Mouse (Mus musculus): ENCODE data around the gene Iqschfp. TPM values are rescaled to one million over a fixed set of nuclear protein-coding genes. Genes with fewer than 3 reads are reported as not detected.
A peak's percentile ranks its signal among the peaks of the same experiment; 100 is the strongest.

The Iqschfp gene
- polyA plus RNA-seq, 1 experiment from 2014 or later = 6.1 TPM

DNA sequence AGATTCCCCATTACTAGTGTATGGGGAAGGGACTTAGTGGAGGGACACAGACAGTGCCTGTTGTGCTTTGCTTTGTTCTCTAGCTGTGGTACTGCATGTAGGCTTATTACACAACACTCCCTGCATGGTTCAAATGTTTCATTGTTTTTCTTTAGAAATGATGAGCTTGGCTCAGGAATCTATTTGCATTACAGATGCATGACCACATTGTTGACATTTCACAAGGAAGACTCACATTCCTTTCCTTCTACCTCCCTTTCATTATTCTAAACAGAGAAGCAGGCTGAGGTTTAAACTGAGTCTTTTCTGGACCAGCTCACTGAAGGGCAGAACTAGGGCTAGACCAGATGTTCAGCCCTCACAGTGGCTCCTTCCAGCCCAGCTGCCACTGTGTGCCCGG lies 360.3 kb downstream of the Iqschfp start:
- no peaks in the 10 kb centered on the region for H3K36me3 ChIP-seq
- H3K4me1 ChIP-seq = no peaks in the 10 kb centered on the region
- no peak for ATAC-seq (ENCODE audit: low FRiP score, low read depth)
- H3K27me3 ChIP-seq = no peaks in the 10 kb centered on the region
- H3K4me3 ChIP-seq = no peak overlapping the region
- no peak overlapping the region for H3K4me2 ChIP-seq (replicated peaks)
- H3K27ac ChIP-seq (replicated peaks) = no peak overlapping the region
- H3K9me3 ChIP-seq = no peaks in the 10 kb centered on the region
- 54% methylated on average over 1 of the region's 1 CpGs for WGBS
- H3K9ac ChIP-seq (replicated peaks) = no peak overlapping the region

- Histone ChIP-seq H3K4me3 (no peak overlapping the region), H3K27ac (replicated peaks) (no peak overlapping the region), H3K4me1 (no peaks in the 10 kb centered on the region), H3K4me2 (replicated peaks) (no peak overlapping the region), H3K36me3 (no peaks in the 10 kb centered on the region), H3K9me3 (no peaks in the 10 kb centered on the region), H3K9ac (replicated peaks) (no peak overlapping the region), H3K27me3 (no peaks in the 10 kb centered on the region)
- WGBS = 82% methylated on average over 6 of the region's 6 CpGs
- ATAC-seq (ENCODE audit: low FRiP score, low read depth) = no peak
Observed at GRCm38 (mm10) chr3:68262304-68262703, 370.3 kb downstream of the Iqschfp start.

DNA sequence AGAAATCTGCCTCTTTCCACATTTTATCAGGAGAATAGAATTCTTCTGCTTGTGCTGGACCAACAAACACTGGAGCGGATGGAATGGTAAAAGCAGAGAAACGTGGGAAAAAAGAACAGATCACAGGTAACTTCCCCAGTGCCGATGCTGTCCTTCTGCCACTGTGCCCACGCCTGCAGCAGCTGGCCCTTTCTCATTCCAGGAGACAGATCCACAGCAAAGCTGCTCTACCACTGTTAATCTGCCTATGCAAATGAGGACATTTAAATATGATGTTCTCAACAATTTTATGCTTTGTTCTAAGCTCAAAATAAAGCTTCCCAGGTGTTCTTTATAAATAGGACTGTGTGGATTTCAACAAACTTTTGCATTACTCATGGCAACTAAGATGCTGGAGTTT lies 375.9 kb downstream of the Iqschfp start:
- Histone ChIP-seq H3K4me3 (no peak overlapping the region), H3K36me3 (no peaks in the 10 kb centered on the region), H3K4me2 (replicated peaks) (no peak overlapping the region), H3K27ac (replicated peaks) (no peak overlapping the region), H3K4me1 (no peaks in the 10 kb centered on the region), H3K27me3 (no peaks in the 10 kb centered on the region), H3K9ac (replicated peaks) (no peak overlapping the region), H3K9me3 (no peaks in the 10 kb centered on the region)
- 92% methylated on average over 4 of the region's 4 CpGs for WGBS
- no peak for ATAC-seq (ENCODE audit: low FRiP score, low read depth)

DNA sequence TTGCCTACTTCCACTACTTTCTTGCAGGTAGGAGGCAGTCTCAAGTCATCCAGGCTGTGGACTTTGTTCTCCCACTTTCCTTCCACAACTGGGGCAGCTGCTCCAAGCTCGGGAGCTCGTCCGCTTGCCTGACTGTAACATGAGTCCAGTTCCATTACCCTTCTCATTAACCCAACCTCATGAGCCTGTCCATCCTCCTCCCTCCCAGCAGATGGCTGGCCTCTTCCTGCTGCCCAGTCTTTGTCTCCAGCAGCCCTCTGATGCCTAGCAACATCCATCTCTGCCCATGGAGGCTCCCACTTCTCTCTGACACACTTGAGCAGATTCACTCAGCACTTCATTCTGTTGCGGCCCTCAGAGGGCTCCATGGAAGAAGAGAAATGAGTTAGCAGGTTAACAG lies 377.2 kb downstream of the Iqschfp start:
- 87% methylated on average over 4 of the region's 4 CpGs for WGBS
- no peak for ATAC-seq (ENCODE audit: low FRiP score, low read depth)
- no peaks in the 10 kb centered on the region for H3K9me3 ChIP-seq
- H3K36me3 ChIP-seq = no peaks in the 10 kb centered on the region
- no peak overlapping the region for H3K4me3 ChIP-seq
- no peak overlapping the region for H3K27ac ChIP-seq (replicated peaks)
- H3K4me1 ChIP-seq = no peaks in the 10 kb centered on the region
- H3K27me3 ChIP-seq = no peaks in the 10 kb centered on the region
- no peak overlapping the region for H3K4me2 ChIP-seq (replicated peaks)
- no peak overlapping the region for H3K9ac ChIP-seq (replicated peaks)

- H3K4me2 ChIP-seq (replicated peaks) = no peak overlapping the region
- ATAC-seq (ENCODE audit: low FRiP score, low read depth) = no peak
- H3K9me3 ChIP-seq = no peaks in the 10 kb centered on the region
- no peak overlapping the region for H3K4me3 ChIP-seq
- no peak overlapping the region for H3K27ac ChIP-seq (replicated peaks)
- 77% methylated on average over 6 of the region's 6 CpGs for WGBS
- no peak overlapping the region for H3K9ac ChIP-seq (replicated peaks)
- H3K4me1 ChIP-seq = no peaks in the 10 kb centered on the region
- no peaks in the 10 kb centered on the region for H3K36me3 ChIP-seq
- H3K27me3 ChIP-seq = no peaks in the 10 kb centered on the region
Observed at GRCm38 (mm10) chr3:68270246-68270645, 378.2 kb downstream of the Iqschfp start.

- H3K4me3 ChIP-seq = no peak overlapping the region
- H3K9me3 ChIP-seq = no peaks in the 10 kb centered on the region
- no peaks in the 10 kb centered on the region for H3K27me3 ChIP-seq
- H3K9ac ChIP-seq (replicated peaks) = no peak overlapping the region
- no peak overlapping the region for H3K27ac ChIP-seq (replicated peaks)
- H3K4me2 ChIP-seq (replicated peaks) = no peak overlapping the region
- H3K36me3 ChIP-seq = no peaks in the 10 kb centered on the region
- ATAC-seq (ENCODE audit: low FRiP score, low read depth) = 0 out of 2 replicates have a peak, but pooled peaks have one; percentile 41
- WGBS = 36% methylated on average over 3 of the region's 3 CpGs
- H3K4me1 ChIP-seq = no peaks in the 10 kb centered on the region
Observed at GRCm38 (mm10) chr3:68271457-68271856, 379.4 kb downstream of the Iqschfp start.

DNA sequence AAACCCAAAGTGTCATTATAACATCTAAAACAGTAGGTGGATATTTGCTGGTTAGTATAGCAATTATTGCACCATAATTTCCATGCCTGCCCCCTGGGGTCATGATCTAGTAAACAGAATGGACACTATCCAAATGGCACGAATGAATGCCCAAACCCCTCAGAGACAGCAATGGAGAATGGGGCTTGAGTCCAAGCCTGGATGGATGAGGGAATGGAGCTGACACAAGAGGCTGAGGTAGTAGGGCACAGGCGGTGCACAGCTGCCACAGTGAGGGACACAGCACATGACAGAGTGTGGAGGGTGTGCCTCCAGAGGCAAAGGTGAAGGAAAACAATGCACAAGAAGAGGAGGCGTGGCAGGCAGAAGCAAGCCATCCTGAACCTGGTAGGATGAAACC lies 379.8 kb downstream of the Iqschfp start:
- Histone ChIP-seq H3K9me3 (no peaks in the 10 kb centered on the region), H3K4me2 (replicated peaks) (no peak overlapping the region), H3K27ac (replicated peaks) (no peak overlapping the region), H3K9ac (replicated peaks) (no peak overlapping the region), H3K4me3 (no peak overlapping the region), H3K27me3 (no peaks in the 10 kb centered on the region), H3K36me3 (no peaks in the 10 kb centered on the region), H3K4me1 (no peaks in the 10 kb centered on the region)
- no peak for ATAC-seq (ENCODE audit: low FRiP score, low read depth)
- WGBS = 73% methylated on average over 3 of the region's 3 CpGs

DNA sequence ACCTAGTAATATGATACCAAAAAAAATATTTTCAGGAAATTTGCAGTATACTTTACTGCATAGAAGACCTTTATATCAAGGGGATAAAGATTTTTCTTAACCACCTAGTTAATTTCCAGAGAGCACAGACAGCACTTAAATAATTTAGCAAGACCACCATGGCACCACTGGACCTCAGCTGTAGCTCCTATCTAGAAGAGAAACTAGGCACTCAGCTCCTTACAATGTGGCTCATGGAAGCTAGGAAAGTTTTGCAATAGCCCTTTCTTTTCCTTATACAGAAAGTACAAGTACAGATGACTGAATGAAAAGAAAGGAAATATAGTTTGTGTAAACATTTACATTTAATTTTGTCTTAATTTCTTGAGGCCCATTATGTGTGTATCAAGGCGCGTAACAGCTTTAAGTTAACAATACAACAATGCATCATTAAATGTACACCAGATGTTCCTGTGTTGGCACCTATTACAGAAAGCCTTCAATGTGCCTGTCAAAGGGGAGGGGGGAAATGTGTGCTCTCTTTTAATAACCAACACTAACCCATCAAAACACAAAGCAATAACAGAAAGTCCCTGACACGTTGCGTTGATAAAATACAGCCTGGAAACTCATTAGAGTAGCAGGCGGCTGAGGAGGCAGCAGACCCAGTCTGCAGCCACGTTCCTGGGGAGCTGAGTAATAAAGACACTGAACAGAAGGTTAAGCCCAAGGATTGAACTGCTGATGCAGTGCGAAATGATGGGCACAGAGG lies 391.0 kb downstream of the Iqschfp start:
- WGBS = 46% methylated on average over 7 of the region's 7 CpGs
- no peak overlapping the region for H3K4me3 ChIP-seq
- H3K9me3 ChIP-seq = no peaks in the 10 kb centered on the region
- H3K4me2 ChIP-seq (replicated peaks) = no peak overlapping the region
- H3K27ac ChIP-seq (replicated peaks) = 0 out of 2 replicates have a peak overlapping the region, but pooled peaks have one; percentile 30
- peaks cover 7% of the 10 kb centered on the region; the same call in 1 of the 2 replicates for H3K4me1 ChIP-seq
- H3K9ac ChIP-seq (replicated peaks) = no peak overlapping the region
- peak; percentile 60 for ATAC-seq (ENCODE audit: low FRiP score, low read depth)
- no peaks in the 10 kb centered on the region for H3K36me3 ChIP-seq
- H3K27me3 ChIP-seq = no peaks in the 10 kb centered on the region

GRCm38 (mm10) chr3:68283595-68283991 lies 391.6 kb downstream of the Iqschfp start:
- H3K4me2 ChIP-seq (replicated peaks) = no peak overlapping the region
- WGBS = 63% methylated on average over 10 of the region's 10 CpGs
- 0 out of 2 replicates have a peak, but pooled peaks have one; percentile 4 for ATAC-seq (ENCODE audit: low FRiP score, low read depth)

GRCm38 (mm10) chr3:68284500-68284899 lies 392.5 kb downstream of the Iqschfp start:
- no peaks in the 10 kb centered on the region for H3K27me3 ChIP-seq
- no peak overlapping the region for H3K9ac ChIP-seq (replicated peaks)
- H3K36me3 ChIP-seq = no peaks in the 10 kb centered on the region
- no peaks in the 10 kb centered on the region for H3K9me3 ChIP-seq
- no peak overlapping the region for H3K4me2 ChIP-seq (replicated peaks)
- WGBS = 82% methylated on average over 2 of the region's 2 CpGs
- no peak overlapping the region for H3K4me3 ChIP-seq
- no peak overlapping the region for H3K27ac ChIP-seq (replicated peaks)
- peaks cover 7% of the 10 kb centered on the region; the same call in 1 of the 2 replicates for H3K4me1 ChIP-seq
- no peak for ATAC-seq (ENCODE audit: low FRiP score, low read depth)

More at GRCm38 (mm10) chr3:68283595-68283991, 391.6 kb downstream of the Iqschfp start:
- Histone ChIP-seq H3K27ac (replicated peaks) (0 out of 2 replicates have a peak overlapping the region, but pooled peaks have one; percentile 30), H3K9me3 (no peaks in the 10 kb centered on the region), H3K27me3 (no peaks in the 10 kb centered on the region), H3K9ac (replicated peaks) (no peak overlapping the region), H3K4me1 (peaks cover 7% of the 10 kb centered on the region; the same call in 1 of the 2 replicates), H3K4me3 (no peak overlapping the region), H3K36me3 (no peaks in the 10 kb centered on the region)

DNA sequence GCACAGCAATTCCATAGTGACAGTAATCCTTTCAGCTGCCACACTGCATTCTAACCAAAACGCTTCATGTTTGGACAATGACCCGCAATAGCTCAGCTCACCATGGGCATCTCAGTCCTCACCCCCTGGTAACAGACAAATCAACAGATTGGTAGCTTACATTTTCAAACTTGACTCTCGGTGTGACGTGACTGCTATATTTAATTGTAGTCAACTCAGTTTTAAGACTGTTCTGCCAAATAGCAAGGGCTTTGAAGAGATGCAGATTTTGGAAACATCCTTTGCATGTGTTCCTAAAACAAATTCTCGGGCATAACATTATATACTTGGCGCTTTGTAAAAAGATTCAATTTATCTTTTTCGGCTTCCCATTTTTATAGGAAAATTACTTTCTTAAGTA lies 404.7 kb downstream of the Iqschfp start:
- Histone ChIP-seq H3K36me3 (no peaks in the 10 kb centered on the region), H3K4me2 (replicated peaks) (no peak overlapping the region), H3K27ac (replicated peaks) (no peak overlapping the region), H3K27me3 (no peaks in the 10 kb centered on the region), H3K4me3 (no peak overlapping the region), H3K9me3 (no peaks in the 10 kb centered on the region), H3K9ac (replicated peaks) (no peak overlapping the region), H3K4me1 (no peaks in the 10 kb centered on the region)
- no peak for ATAC-seq (ENCODE audit: low FRiP score, low read depth)
- 72% methylated on average over 7 of the region's 7 CpGs for WGBS

DNA sequence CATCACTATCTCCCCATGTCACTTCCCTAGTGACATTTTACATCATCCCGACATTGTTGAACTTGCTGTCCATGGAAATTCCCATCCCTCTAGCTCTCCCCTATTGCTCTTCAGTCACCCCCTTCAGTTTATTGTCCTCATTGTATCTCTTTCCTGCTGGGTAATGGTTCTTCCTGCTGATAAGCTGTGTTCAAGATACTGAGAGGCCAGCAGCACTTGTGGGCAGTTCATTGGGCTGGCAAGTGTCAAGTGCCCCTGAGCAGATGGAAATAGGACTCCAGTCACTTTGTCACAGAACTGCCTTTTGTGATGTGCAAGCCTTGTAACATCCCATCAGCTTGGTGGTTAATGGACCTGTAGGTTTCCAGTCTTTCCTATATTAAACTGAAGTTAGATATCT lies 413.6 kb downstream of the Iqschfp start:
- no peak overlapping the region for H3K4me3 ChIP-seq
- H3K4me1 ChIP-seq = no peaks in the 10 kb centered on the region
- H3K27me3 ChIP-seq = no peaks in the 10 kb centered on the region
- no peaks in the 10 kb centered on the region for H3K36me3 ChIP-seq
- WGBS = 42% methylated on average over 1 of the region's 1 CpGs
- H3K4me2 ChIP-seq (replicated peaks) = no peak overlapping the region
- no peak overlapping the region for H3K27ac ChIP-seq (replicated peaks)
- no peak overlapping the region for H3K9ac ChIP-seq (replicated peaks)
- H3K9me3 ChIP-seq = no peaks in the 10 kb centered on the region
- no peak for ATAC-seq (ENCODE audit: low FRiP score, low read depth)

DNA sequence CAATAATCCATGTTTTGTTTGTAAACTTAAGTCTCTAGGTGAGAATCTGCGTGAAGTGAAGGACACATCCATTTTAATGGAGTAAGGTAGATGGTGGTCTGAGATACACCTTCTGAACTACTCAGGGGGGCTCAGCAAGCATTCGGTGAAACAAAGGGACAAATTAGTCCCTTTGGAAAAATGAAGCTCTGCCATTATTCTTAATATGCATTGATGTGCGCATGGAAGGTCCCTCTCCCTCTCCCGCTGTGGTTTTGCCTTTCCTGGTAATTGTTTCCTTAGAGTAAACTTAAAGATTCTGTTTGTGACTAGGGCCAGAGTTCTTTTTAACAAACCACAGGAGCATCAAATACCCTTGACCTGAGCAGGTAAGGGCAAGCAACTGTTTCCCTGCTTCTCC lies 414.7 kb downstream of the Iqschfp start:
- 33% methylated on average over 4 of the region's 4 CpGs for WGBS
- no peaks in the 10 kb centered on the region for H3K36me3 ChIP-seq
- H3K4me2 ChIP-seq (replicated peaks) = no peak overlapping the region
- no peak for ATAC-seq (ENCODE audit: low FRiP score, low read depth)
- H3K27me3 ChIP-seq = no peaks in the 10 kb centered on the region
- no peak overlapping the region for H3K27ac ChIP-seq (replicated peaks)
- H3K4me1 ChIP-seq = no peaks in the 10 kb centered on the region
- no peak overlapping the region for H3K4me3 ChIP-seq
- no peak overlapping the region for H3K9ac ChIP-seq (replicated peaks)
- no peaks in the 10 kb centered on the region for H3K9me3 ChIP-seq
